Comparison of ENCODE assay signal across 16 mouse cellular contexts in the genomic region with DNA sequence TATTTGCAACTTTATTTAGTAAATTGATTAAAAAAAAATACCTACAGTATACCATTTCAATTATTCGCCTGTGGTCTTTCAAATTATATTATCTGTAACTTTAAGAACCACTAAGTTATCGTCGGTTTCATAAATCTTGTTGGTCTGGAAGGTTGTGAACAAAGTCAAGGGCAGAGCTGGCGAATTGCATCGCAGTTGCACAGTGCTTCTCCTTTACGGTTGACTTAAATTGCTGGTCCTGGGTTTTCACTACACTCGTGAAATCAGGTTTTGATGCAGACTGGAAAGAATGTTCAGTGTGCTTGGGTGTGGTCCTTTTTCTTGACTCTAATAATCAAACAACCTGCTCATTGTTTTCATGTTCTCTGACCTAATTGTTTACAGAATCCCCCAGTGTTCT.
"Had no signal": no experiment of that assay in that cellular context is flagged by ENCODE, and none has a peak within 500 bp of the region (broad histone marks: within the 10 kb centered on the region; RNA-seq: fewer than 3 reads in every experiment).

No protein-coding gene starts in this region.

- H3K4me2 ChIP-seq: limb, embryonic 12.5 days; limb, embryonic 15.5 days; liver, embryonic 11.5 days; lung, embryonic 14.5 days; stomach, embryonic 15.5 days had no signal

- H3K36me3 ChIP-seq: limb, embryonic 12.5 days; limb, embryonic 15.5 days; midbrain, embryonic 10.5 days; stomach, embryonic 15.5 days had no signal

- H3K27me3 ChIP-seq: limb, embryonic 12.5 days; limb, embryonic 15.5 days; megakaryocyte, embryonic 14.5 days; stomach, embryonic 15.5 days had no signal

- H3K4me1 ChIP-seq: limb, embryonic 12.5 days; limb, embryonic 15.5 days; megakaryocyte, embryonic 14.5 days; midbrain, embryonic 10.5 days; stomach, embryonic 15.5 days had no signal

- H3K27ac ChIP-seq: limb, embryonic 12.5 days; limb, embryonic 15.5 days; liver, embryonic 14.5 days; midbrain, embryonic 10.5 days; stomach, embryonic 15.5 days had no signal

- ATAC-seq: liver, postnatal 0 days had no signal

- DNase-seq: kidney, adult 18-20 months; kidney, adult 9 months; kidney, postnatal 14 days; kidney, postnatal 4 days; left cerebral cortex, postnatal 4 days; liver, postnatal 0 days; lung, embryonic 14.5 days; midbrain, embryonic 14.5 days; thymus, postnatal 25 days had no signal

- H3K9me3 ChIP-seq: limb, embryonic 12.5 days; limb, embryonic 15.5 days; megakaryocyte, embryonic 14.5 days; midbrain, embryonic 10.5 days; stomach, embryonic 15.5 days had no signal

- H3K4me3 ChIP-seq: limb, embryonic 12.5 days; limb, embryonic 15.5 days; megakaryocyte, embryonic 14.5 days; midbrain, embryonic 10.5 days; stomach, embryonic 15.5 days had no signal

- H3K9ac ChIP-seq: limb, embryonic 12.5 days; limb, embryonic 15.5 days; liver, embryonic 14.5 days; liver, postnatal 0 days; lung, embryonic 14.5 days; stomach, embryonic 15.5 days had no signal
